Mouse (Mus musculus): ENCODE results near the gene Ggt1. TPM values are rescaled to one million over a fixed set of nuclear protein-coding genes. Genes with fewer than 3 reads are reported as not detected.

Ggt1 gene
- polyA plus RNA-seq, 1 experiment from 2014 or later, result 0.53 TPM

DNA sequence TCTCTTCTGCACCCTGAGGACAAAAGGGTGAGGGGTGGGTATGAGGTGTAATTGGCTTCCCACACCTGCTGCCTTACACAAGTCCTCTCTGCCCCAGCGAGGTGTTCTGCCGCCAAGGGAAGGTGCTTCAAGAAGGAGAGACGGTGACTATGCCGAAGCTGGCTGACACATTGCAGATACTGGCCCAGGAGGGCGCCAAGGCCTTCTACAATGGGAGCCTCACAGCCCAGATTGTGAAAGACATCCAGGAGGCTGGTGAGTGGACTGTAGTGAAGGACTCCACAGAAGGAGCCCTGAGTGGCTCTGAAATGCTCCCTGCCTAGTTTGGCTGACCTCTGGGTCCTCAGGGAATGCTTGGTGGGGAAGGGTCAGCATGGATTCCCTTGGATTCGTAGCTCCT is 17.7 kb downstream of the Ggt1 start:
- Histone ChIP-seq H3K9ac (replicated peaks; ENCODE audit: low read depth, low read length) (no peak overlapping the region), H3K27ac (ENCODE audit: low read length) (no peak overlapping the region), H3K36me3 (ENCODE audit: control insufficient read depth, insufficient read depth) (no peaks in the 10 kb centered on the region), H3K9me3 (ENCODE audit: control insufficient read depth, low read length) (no peaks in the 10 kb centered on the region), H3K4me2 (ENCODE audit: low read length) (no peak overlapping the region), H3K4me1 (replicated peaks; ENCODE audit: control insufficient read depth, insufficient read depth, low read length) (no peaks in the 10 kb centered on the region), H3K27me3 (replicated peaks; ENCODE audit: control insufficient read depth, insufficient read depth, low read length) (no peaks in the 10 kb centered on the region), H3K4me3 (replicated peaks; ENCODE audit: low read length) (no peak overlapping the region)
- 83% methylated on average over 6 of the region's 6 CpGs for WGBS
- ATAC-seq, result no peak

DNA sequence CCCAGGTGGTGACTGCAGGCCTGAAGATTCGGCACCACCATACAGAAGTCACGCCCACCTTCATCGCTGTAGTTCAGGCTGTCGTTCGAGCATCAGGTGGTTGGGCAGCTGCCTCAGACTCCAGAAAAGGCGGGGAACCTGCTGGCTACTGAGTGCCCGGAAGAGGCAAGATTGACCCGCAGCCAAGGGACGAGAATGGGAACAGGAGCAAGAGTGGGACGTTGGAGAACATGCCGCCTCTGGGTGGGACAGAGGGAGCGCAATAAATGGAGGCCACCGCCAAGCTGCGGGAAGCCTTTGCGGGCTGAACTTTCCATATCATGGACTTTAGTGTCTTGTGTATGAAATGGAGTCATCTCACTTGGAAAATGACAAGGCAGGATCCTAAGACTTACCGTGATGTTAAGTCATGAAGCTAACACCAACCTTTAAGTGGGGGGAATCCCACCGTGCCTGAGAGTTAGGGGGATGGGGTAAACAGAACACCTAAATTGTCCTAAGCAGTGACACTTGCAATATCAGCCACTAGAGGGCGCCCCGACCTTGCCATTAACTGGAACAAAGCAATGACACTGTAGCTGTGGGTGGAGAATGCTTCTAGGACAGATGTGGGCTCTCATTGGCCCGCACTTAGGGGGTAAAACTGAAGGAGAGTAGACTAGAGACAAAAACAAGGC is 24.6 kb downstream of the Ggt1 start:
- no peaks in the 10 kb centered on the region for H3K27me3 ChIP-seq (replicated peaks; ENCODE audit: control insufficient read depth, insufficient read depth, low read length)
- H3K4me1 ChIP-seq (replicated peaks; ENCODE audit: control insufficient read depth, insufficient read depth, low read length), result peaks cover 10% of the 10 kb centered on the region
- H3K4me3 ChIP-seq (replicated peaks; ENCODE audit: low read length), result no peak overlapping the region
- H3K4me2 ChIP-seq (ENCODE audit: low read length), result peak overlapping the region; percentile 20
- no peak overlapping the region for H3K27ac ChIP-seq (ENCODE audit: low read length)
- 17% methylated on average over 20 of the region's 20 CpGs for WGBS
- H3K36me3 ChIP-seq (ENCODE audit: control insufficient read depth, insufficient read depth), result no peaks in the 10 kb centered on the region
- peak; percentile 86 for ATAC-seq
- H3K9me3 ChIP-seq (ENCODE audit: control insufficient read depth, low read length), result no peaks in the 10 kb centered on the region
- H3K9ac ChIP-seq (replicated peaks; ENCODE audit: low read depth, low read length), result 0 out of 2 replicates have a peak overlapping the region, but pooled peaks have one; percentile 16

DNA sequence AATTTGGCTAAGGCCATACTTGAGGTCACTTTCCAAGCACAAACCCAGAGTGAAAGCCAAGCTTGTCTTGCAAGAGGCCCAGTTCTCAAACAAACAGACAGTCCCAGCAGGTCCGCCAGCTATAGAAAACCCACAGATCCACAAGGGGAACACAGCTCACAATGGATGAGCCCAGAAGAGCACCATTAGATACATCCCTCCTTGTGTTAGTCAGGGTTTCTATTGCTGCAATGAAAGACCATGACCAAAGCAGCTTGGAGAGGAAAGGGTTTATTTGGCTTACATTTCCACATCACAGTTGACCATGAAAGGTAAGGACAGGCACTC is 25.1 kb downstream of the Ggt1 start:
- Histone ChIP-seq H3K27me3 (replicated peaks; ENCODE audit: control insufficient read depth, insufficient read depth, low read length) (no peaks in the 10 kb centered on the region), H3K4me3 (replicated peaks; ENCODE audit: low read length) (no peak overlapping the region), H3K27ac (ENCODE audit: low read length) (no peak overlapping the region), H3K4me1 (replicated peaks; ENCODE audit: control insufficient read depth, insufficient read depth, low read length) (peaks cover 10% of the 10 kb centered on the region), H3K4me2 (ENCODE audit: low read length) (no peak overlapping the region), H3K9me3 (ENCODE audit: control insufficient read depth, low read length) (no peaks in the 10 kb centered on the region), H3K36me3 (ENCODE audit: control insufficient read depth, insufficient read depth) (no peaks in the 10 kb centered on the region), H3K9ac (replicated peaks; ENCODE audit: low read depth, low read length) (no peak overlapping the region)
- 79% methylated on average over 1 of the region's 1 CpGs for WGBS
- peak; percentile 36 for ATAC-seq

DNA sequence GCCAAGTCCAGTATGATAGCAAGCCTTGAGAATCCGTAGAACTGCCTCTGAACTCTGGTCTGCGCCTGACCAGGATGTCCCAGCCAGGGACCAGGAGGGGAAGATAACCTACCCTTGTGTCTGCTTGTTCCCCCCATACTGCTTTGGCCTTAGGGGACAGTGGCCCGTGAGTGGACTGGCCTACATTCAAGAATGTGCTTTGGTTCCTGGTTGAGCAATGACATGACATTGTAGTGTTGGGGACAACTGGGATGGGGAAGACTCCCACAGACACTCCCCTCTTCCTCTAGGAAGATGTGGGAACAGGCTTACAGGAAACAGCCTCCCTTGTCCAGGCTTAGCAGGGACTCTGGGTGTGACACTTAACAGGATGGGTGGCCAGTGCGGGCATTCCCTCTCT is 26.4 kb downstream of the Ggt1 start:
- 91% methylated on average over 4 of the region's 4 CpGs for WGBS
- no peak overlapping the region for H3K4me2 ChIP-seq (ENCODE audit: low read length)
- no peak for ATAC-seq
- no peak overlapping the region for H3K4me3 ChIP-seq (replicated peaks; ENCODE audit: low read length)
- no peaks in the 10 kb centered on the region for H3K27me3 ChIP-seq (replicated peaks; ENCODE audit: control insufficient read depth, insufficient read depth, low read length)
- H3K9me3 ChIP-seq (ENCODE audit: control insufficient read depth, low read length), result no peaks in the 10 kb centered on the region
- no peak overlapping the region for H3K27ac ChIP-seq (ENCODE audit: low read length)
- no peaks in the 10 kb centered on the region for H3K36me3 ChIP-seq (ENCODE audit: control insufficient read depth, insufficient read depth)
- peaks cover 10% of the 10 kb centered on the region for H3K4me1 ChIP-seq (replicated peaks; ENCODE audit: control insufficient read depth, insufficient read depth, low read length)
- no peak overlapping the region for H3K9ac ChIP-seq (replicated peaks; ENCODE audit: low read depth, low read length)

DNA sequence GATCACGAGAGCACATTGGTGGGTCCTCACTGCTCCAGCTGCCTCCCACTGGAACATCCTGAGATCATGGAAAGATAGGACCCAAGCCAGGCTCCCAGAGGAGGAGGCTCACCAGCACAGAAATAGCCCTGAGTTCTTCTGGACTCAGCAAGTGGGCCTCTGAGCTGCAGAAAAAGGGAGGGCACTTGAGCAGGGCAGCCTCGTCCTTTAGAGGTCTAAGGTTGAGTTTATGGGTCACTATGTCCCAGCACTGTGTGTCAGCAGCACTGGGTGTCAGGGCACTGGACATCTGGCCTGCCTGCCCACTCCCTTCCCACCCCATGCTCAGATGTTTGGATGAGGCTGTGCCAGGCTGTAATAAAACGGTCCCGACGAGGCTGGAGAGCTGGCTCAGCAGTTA is 26.9 kb downstream of the Ggt1 start:
- H3K9ac ChIP-seq (replicated peaks; ENCODE audit: low read depth, low read length), result no peak overlapping the region

DNA sequence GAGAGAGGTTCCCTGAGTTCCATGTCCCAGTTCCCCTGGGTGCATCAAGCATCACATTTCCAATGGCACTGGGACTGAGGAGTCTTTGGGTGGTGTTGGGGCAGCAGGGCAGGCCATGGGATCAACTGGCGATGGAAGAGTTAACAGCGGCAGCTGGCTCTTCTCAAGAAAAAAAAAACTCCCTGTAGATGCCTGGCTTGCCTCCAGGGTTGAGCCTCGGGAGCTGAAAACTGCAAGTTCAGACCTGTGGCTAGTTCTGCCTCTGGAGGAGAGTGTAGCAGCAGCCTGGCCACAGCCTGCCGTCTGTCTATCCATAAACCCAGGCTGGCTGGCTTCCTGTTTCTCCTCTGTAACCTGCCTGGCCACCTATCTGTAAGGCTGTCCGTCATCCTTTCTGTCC is 27.7 kb downstream of the Ggt1 start, which contains the start of gene Ggt5:
TSS of gene Ggt5 (plus strand) at position 212 of the 400 bp plus-strand sequence.
- no peak for ATAC-seq
- H3K4me1 ChIP-seq (replicated peaks; ENCODE audit: control insufficient read depth, insufficient read depth, low read length), result peaks cover 10% of the 10 kb centered on the region
- no peaks in the 10 kb centered on the region for H3K27me3 ChIP-seq (replicated peaks; ENCODE audit: control insufficient read depth, insufficient read depth, low read length)
- no peak within 1 kb of the TSS for H3K4me3 ChIP-seq (replicated peaks; ENCODE audit: low read length)
- H3K36me3 ChIP-seq (ENCODE audit: control insufficient read depth, insufficient read depth), result no peaks in the 10 kb centered on the region
- no peak within 1 kb of the TSS for H3K4me2 ChIP-seq (ENCODE audit: low read length)
- no peak within 1 kb of the TSS for H3K9ac ChIP-seq (replicated peaks; ENCODE audit: low read depth, low read length)
- 33% methylated on average over 5 of the region's 5 CpGs for WGBS
- no peaks in the 10 kb centered on the region for H3K9me3 ChIP-seq (ENCODE audit: control insufficient read depth, low read length)
- H3K27ac ChIP-seq (ENCODE audit: low read length), result no peak within 1 kb of the TSS

More for the DNA sequence above, 26.9 kb downstream of the Ggt1 start:
- Histone ChIP-seq H3K4me2 (ENCODE audit: low read length) (no peak overlapping the region), H3K4me1 (replicated peaks; ENCODE audit: control insufficient read depth, insufficient read depth, low read length) (peaks cover 10% of the 10 kb centered on the region), H3K27me3 (replicated peaks; ENCODE audit: control insufficient read depth, insufficient read depth, low read length) (no peaks in the 10 kb centered on the region), H3K36me3 (ENCODE audit: control insufficient read depth, insufficient read depth) (no peaks in the 10 kb centered on the region), H3K27ac (ENCODE audit: low read length) (no peak overlapping the region), H3K9me3 (ENCODE audit: control insufficient read depth, low read length) (no peaks in the 10 kb centered on the region), H3K4me3 (replicated peaks; ENCODE audit: low read length) (no peak overlapping the region)
- ATAC-seq, result no peak
- 74% methylated on average over 5 of the region's 5 CpGs for WGBS

DNA sequence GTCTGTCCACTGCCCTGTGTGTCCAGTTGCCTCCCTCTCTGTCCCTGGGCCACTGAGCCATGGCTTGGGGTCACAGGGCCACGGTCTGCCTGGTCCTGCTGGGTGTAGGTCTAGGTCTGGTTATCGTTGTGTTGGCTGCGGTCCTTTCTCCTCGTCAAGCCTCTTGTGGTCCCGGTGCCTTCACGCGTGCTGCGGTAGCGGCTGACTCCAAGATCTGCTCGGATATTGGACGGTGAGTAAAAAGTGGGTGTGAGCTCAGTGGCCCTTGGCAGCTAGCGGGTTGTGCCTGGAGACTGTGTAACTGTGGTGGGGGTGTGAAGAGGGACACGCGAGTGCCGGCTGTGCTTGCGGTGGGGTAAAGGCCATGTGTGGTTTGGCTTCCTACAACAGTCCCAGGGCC is 28.2 kb downstream of the Ggt1 start:
- no peak overlapping the region for H3K27ac ChIP-seq (ENCODE audit: low read length)
- no peaks in the 10 kb centered on the region for H3K27me3 ChIP-seq (replicated peaks; ENCODE audit: control insufficient read depth, insufficient read depth, low read length)
- ATAC-seq, result no peak
- H3K9me3 ChIP-seq (ENCODE audit: control insufficient read depth, low read length), result no peaks in the 10 kb centered on the region
- peaks cover 10% of the 10 kb centered on the region for H3K4me1 ChIP-seq (replicated peaks; ENCODE audit: control insufficient read depth, insufficient read depth, low read length)
- no peak overlapping the region for H3K4me2 ChIP-seq (ENCODE audit: low read length)
- H3K9ac ChIP-seq (replicated peaks; ENCODE audit: low read depth, low read length), result no peak overlapping the region
- no peaks in the 10 kb centered on the region for H3K36me3 ChIP-seq (ENCODE audit: control insufficient read depth, insufficient read depth)
- WGBS, result 83% methylated on average over 16 of the region's 16 CpGs
- no peak overlapping the region for H3K4me3 ChIP-seq (replicated peaks; ENCODE audit: low read length)

DNA sequence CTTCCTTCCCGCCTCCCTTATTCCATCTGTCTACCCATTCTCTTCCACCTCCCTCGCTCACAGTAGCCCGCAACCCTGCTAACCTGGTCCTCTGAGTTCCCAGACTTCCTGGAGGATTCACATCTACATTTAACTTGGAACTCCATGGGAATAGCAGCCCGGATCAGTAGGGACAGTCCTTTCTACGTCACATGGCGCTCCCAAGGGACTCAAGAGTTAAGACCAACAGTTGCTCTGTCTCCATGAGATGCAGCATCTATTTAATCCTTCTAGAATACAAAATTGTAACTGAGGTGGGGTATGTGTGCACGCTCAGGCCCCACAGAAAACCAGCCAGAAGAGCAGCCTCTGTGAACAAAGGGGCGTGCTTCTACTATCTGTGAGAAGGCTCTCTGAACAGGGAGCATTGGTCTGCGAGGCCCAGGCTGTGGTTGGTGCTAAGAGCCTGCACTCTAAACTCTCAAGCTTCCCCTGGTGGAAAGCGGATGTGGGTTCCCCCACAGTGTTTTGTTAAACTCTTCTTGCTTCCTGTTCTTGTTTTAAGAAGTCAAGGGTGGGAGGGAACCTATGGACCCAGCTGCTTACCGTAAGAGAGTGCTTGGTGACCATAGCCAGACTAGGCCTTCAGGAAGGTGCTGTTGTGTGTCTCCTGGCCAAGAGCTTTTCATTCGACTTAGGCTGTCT is 29.9 kb downstream of the Ggt1 start:
- Histone ChIP-seq H3K4me3 (replicated peaks; ENCODE audit: low read length) (no peak overlapping the region), H3K4me1 (replicated peaks; ENCODE audit: control insufficient read depth, insufficient read depth, low read length) (peaks cover 7% of the 10 kb centered on the region), H3K27ac (ENCODE audit: low read length) (no peak overlapping the region), H3K27me3 (replicated peaks; ENCODE audit: control insufficient read depth, insufficient read depth, low read length) (no peaks in the 10 kb centered on the region), H3K9ac (replicated peaks; ENCODE audit: low read depth, low read length) (no peak overlapping the region), H3K9me3 (ENCODE audit: control insufficient read depth, low read length) (no peaks in the 10 kb centered on the region), H3K4me2 (ENCODE audit: low read length) (no peak overlapping the region), H3K36me3 (ENCODE audit: control insufficient read depth, insufficient read depth) (no peaks in the 10 kb centered on the region)
- no peak for ATAC-seq
- WGBS, result 82% methylated on average over 12 of the region's 12 CpGs

DNA sequence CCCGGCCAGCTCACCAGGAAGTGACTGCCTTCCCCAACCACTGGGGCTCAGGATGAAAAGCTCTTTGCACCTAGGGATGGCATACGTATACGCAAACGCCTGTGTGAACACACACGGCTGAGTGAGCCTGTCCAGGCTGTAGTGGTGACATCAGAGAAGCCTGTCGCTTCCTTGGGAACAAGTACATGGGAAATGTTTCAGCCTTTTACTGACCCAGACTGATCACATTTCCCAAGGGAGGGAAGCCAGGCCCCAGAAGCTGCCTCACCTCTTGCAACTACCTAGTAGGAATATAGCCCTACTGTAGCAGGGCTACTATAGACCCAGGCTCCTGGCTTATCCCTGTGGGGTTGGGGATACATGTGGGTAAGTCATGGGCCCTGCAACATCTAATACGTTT is 31.2 kb downstream of the Ggt1 start:
- H3K9me3 ChIP-seq (ENCODE audit: control insufficient read depth, low read length), result no peaks in the 10 kb centered on the region
- H3K36me3 ChIP-seq (ENCODE audit: control insufficient read depth, insufficient read depth), result no peaks in the 10 kb centered on the region
- H3K4me2 ChIP-seq (ENCODE audit: low read length), result no peak overlapping the region
- H3K27ac ChIP-seq (ENCODE audit: low read length), result no peak overlapping the region
- H3K4me3 ChIP-seq (replicated peaks; ENCODE audit: low read length), result no peak overlapping the region
- no peak for ATAC-seq
- H3K4me1 ChIP-seq (replicated peaks; ENCODE audit: control insufficient read depth, insufficient read depth, low read length), result peaks cover 7% of the 10 kb centered on the region
- H3K9ac ChIP-seq (replicated peaks; ENCODE audit: low read depth, low read length), result no peak overlapping the region
- H3K27me3 ChIP-seq (replicated peaks; ENCODE audit: control insufficient read depth, insufficient read depth, low read length), result no peaks in the 10 kb centered on the region
- 81% methylated on average over 7 of the region's 7 CpGs for WGBS

Data from forebrain, embryonic 16.5 days (tissue).